Mouse (Mus musculus): ENCODE results near the gene Pllp.

The Pllp gene

DNA sequence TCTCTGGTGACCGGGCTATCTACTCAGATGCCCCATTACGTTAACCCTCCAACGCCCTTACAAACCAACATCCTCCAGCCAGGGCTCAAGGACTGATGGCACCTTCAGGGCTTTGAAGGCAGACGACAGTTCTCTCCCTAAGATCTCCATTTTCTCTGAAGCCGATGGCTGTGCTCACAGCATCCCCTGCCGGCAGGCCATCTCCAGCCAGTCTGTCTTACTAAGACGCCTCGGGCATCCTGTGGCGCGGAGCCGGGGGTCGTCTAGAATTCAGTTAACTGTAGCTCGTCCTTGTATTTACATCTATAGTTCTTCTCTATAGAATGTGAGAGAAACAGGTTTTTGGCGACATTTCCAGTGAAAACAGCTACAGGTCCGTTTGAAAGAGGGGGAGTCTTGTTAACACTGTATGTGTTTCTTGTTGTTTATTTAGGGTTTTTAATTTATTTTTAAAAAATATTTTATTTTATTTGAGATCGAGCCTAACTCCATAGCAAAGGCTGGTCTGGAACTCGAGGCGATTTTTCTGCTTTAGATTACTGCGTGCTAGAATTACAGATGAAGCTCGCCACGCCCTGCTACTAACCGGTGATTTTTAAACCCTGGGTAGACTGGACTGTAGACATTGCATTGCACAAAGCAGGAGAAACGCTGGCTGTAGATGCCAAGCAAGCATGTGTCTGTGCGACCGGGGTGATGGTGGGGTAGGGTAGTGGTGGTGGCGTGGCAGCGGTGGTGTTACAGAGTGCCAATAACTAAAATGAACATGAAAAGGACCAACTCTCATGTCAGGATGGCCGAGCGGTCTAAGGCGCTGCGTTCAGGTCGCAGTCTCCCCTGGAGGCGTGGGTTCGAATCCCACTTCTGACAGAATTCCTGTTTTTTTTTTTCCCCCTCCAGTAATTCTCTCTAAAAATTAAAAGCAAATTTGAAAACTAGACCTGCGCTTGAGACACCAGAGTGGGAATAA is 7.1 kb upstream of the Pllp start:
- peak; percentile 90 for DNase-seq (ENCODE audit: low spot score)

DNA sequence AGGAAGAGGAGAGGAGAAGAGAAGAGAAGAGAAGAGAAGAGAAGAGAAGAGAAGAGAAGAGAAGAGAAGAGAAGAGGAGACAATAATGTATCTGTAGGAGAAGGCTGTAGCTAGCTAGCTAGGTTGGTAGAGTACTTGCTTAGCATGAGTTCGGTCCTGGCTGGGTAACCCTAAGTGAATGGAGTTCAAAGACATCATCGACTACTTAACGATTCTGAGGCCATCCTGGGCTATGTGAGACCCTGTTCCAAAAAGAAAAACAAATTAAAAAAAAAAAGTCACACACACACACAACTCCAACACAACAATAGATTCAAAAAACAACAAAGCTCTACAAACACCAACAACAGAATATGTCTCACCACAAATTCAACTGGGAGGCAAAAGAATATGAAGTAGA is 6.1 kb upstream of the Pllp start:
- no peak for DNase-seq (ENCODE audit: low spot score)

DNA sequence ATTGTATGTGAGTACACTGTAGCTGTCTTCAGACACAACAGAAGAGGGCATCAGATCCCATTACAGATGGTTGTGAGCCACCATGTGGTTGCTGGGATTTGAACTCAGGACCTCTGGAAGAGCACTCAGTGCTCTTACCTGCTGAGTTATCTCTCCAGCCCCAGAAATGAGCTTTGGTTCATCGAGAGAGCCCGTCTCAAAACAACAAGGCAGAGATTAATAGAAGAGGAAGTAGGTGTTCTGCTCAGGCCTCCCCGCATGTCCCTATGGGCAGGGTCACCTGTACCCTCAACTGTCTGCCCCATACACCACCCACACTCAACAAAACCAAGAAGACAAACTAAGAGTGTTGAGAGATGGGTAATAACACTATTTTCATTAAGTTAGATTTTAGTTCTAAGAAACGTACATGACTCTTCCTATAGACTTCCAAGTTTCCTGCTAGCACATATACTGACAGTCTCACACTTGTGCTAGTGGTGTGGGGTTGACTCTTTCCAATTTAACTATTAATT is 4.4 kb upstream of the Pllp start:
- DNase-seq (ENCODE audit: low spot score): no peak

DNA sequence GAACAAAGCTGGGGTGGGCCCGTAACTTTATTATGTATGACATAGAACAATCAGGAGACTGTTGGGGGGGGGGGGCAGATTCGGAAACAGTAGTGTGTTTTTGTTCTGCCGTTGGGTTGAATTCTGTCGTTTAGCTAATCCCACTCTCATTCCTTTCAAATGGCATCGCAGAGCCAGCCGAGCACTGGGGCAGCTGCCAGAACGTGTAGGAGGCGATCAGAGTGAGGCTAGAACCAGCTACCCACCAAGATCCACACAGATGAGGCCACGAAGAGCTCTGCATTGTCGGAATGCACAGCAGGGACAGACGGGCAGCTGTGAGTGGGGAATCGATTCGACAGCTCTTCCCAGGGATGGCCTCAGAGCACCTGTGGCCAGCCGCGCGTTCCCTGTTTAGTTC is 3.3 kb upstream of the Pllp start:
- DNase-seq (ENCODE audit: low spot score): no peak

DNA sequence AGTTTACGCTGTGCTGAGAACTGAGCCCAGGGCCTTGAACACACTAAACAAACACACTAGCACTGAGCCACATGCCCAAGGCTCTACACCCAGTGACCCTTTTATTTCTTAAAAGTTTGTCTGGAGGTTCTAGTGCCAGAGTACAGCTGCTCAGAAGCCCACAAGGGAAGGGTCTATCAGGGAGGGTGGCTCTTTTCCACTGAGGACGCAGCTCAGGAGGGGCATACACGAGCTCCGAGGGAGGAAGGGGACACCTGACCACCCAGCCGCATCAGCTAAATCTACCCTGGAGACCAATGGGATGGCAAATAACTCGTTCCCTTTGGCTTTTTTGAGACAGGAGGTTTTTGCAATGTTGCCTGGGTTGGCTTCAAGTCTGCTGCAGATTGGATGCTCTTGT is 1.9 kb upstream of the Pllp start:
- no peak for DNase-seq (ENCODE audit: low spot score)

DNA sequence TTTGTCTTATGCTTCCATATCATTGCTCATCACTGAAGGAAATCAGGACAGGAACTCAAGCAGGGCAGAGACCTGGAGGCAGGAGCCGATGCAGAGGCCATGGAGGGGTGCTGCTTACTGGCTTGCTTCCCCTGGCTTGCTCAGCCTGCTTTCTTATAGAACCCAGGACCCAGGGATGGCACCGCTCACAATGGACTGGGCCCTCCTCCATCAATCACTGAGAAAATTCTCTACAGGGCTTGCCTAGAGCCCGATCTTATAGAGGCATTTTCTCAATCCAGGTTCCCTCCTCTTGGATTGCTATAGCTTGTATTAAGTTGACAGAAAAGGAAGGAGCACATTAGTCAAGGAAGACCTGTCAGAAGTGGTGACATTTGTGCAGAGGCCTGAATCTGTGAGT is 488 bp upstream of the Pllp start:
- no peak for DNase-seq (ENCODE audit: low spot score)

DNA sequence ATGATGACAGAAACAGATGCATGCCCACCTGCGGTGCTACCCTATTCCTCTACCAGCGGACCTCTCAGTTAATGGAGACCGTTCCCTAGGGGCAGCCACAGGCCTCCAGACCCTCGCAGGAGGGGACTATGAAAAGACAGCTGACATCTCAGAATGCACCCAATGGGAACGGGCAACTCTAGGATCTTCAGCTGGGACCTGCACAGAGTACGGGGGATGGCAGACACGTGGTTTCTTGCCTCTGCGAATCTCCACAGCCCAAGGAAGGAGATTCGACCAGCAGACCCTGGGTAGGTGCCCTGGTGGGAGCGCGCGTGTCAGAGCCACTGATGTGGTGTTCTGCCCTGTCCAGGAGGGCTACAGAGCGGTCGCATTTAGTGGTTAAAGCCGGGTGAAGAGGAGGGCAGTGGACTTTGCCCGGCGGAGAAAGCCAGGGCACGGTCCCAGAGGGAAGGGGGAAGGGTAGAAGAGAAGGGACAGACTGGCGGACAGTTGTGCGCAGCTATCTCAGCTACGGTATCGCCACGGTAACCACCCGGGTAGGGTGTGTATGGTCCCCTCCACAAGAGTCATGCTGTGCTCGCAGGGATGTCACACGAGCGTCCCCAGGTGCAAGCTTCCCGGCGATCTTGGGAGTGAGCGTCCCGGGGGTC is 611 bp downstream of the Pllp start:
- peak; percentile 41 for DNase-seq (ENCODE audit: low spot score)

DNA sequence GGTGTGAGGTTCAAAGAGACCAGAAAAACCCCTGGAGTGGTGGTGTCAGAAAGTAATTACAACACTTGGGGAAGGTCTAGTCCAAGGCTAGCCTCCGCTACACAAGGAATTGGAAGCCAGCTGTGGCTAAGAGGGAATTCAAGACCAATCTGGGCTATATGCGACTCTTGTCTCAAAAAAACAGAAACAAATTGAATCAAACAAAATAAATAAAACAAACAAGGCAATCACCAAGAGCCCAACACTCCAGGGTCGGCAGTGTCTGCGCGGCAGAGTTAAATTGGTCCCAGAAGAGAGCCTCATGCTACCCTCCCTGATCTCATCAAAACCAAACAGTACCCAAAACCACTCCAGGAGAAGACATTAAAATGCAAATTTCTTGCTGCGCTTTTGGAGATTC is 1.4 kb downstream of the Pllp start:
- DNase-seq (ENCODE audit: low spot score): no peak

DNA sequence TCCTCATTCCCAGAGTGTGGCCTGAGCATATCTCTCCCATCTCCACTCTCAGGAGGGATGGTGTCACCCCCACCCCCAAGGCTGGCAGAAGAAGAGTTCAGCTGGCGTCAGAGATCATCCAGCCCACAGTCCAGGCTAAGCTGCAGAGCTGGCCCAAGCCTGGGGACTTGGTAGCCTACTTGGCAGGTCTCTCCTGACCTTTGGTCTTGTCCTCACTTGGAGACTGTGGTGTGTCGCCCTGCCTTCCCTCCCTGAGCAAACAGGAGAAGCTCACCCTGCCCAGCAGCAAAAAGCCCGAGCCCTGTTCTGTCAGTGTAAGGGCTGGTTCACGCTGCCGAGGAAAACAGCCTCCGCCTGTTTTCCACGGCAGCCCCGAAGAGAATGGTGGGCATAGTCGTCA is 10.1 kb downstream of the Pllp start:
- no peak for DNase-seq (ENCODE audit: low spot score)

DNA sequence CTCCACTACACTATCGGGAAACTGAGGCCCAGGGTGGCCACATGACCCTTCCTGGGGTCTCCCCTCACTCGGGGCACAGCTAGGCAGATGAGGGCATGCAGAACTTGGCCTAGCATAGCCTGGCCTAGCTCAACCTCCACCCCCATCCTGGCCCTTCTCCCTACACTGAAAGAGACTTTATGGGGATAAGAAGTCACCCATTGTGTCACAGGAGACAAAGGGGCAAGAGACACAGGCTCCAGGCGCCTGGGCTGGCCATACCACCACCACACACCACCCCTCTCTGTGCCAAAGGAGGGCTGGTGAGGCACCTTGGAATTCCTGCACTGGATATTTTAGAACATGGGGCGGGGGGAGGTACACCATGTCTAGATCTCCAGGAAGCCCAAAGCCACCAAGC is 11.8 kb downstream of the Pllp start:
- DNase-seq (ENCODE audit: low spot score): no peak

DNA sequence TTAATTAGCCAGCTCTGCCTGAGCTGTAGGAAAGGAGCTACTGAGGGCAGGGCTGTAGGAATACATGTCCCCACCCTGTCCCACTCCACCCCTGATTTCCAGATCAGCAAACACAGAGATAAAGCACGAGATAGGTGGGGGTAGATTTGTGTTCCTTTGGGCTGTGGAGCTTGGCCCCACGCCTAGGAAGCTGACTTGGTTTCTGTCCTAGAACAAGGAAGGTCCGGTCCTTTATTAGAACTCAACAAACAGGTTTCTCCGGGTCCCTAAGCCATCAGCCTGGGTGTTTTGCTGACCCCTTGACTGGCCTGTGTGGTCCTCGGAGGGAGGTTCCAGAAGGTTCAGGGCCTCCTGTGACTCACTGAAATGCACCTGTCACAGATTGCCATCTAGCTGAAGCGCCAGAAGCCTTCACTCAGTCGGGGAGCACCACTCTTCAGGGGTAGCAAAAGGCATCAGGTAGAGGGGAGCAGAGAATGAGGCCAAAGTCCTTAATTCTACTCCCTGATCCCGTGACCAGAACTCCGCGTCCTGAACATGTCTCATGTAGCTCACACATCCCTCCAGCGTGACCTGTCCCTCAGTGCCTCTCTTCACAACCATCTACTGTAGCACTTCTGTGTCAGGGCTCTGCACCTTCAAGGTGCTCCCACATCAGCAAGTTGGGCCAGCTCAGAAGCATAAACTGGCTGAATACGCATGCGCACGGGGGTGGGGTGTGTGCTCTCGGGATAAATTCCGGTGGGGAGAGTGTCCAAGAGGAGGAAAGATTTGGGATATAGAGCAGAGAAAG is 13.2 kb downstream of the Pllp start:
- DNase-seq (ENCODE audit: low spot score): no peak

DNA sequence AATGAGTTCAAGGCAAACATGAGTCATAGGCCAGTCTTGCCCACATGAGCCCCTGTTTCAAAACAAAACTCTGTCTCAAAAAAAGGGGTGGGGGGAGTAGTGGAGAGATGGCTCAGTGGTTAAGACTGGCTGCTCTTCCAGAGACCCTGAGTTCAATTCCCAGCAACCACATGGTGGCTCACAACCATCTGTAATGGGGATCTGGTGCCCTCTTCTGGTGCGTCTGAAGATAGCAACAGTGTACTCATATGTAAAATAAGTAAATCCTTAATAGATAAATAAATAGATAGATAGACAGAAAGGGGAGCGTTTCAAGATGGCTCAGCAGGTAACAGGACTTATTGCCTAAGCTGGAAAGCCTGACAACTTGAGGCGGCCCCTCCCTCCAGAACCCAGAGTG is 15.7 kb downstream of the Pllp start:
- no peak for DNase-seq (ENCODE audit: low spot score)

DNA sequence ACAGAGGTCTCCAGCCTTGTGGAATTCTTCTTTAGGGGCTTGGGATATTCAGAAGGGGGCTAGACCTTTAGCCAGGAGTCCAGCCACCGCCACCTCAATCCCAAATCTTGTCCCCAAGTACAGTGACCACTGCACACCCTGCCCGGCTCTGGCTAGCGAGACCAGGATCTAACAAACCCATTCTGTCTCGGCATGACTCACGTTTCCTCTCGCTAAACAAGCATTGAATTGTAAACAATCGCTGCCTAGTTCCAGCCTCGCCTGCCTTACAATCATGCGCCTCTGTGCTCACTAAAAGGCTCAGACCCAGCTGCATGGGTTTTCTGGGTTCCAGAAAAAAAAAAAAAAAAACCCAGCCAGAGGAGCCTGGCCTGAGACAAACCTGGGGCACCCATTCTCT is 17.5 kb downstream of the Pllp start:
- DNase-seq (ENCODE audit: low spot score): no peak

DNA sequence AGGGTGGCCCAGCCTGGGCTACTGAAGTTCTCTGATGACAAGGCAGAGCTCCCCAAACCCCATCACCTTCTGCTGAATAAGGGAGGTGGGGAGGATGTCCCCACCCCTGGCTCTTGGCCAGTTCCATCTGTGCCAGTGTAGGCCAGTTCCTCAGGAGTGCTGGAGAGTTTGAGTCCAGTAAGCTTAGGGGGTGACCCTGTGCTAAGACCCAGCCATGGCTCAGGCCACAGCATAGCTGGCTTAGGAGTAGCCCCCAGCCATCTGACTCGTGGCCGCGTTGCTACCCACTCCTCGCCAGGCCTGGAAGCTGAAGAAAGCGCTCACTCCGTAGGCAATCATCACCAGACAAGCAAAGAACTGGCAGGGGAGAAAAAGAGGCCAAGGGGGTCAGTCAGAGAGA is 20.2 kb downstream of the Pllp start:
- DNase-seq (ENCODE audit: low spot score): no peak

DNA sequence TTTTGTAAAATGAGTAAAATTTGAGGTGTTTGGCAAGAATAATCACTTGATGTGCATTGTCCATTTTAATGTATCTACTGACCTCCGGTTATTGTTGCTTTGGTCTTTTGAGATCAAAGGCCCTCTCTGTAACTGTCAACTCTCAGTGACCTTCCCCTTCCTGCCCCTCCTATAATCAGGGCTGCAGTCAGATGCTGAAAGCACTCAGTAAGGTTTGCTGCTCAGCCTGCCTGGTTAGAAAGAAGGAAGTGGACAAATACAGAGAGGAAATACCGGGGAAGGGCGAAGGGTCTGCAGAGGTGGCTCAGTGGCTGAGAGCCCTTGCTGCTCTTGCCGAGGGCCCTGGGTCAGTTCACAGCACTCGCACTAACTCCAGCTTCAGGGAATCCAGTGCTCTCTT is 21.7 kb downstream of the Pllp start:
- no peak for DNase-seq (ENCODE audit: low spot score)

DNA sequence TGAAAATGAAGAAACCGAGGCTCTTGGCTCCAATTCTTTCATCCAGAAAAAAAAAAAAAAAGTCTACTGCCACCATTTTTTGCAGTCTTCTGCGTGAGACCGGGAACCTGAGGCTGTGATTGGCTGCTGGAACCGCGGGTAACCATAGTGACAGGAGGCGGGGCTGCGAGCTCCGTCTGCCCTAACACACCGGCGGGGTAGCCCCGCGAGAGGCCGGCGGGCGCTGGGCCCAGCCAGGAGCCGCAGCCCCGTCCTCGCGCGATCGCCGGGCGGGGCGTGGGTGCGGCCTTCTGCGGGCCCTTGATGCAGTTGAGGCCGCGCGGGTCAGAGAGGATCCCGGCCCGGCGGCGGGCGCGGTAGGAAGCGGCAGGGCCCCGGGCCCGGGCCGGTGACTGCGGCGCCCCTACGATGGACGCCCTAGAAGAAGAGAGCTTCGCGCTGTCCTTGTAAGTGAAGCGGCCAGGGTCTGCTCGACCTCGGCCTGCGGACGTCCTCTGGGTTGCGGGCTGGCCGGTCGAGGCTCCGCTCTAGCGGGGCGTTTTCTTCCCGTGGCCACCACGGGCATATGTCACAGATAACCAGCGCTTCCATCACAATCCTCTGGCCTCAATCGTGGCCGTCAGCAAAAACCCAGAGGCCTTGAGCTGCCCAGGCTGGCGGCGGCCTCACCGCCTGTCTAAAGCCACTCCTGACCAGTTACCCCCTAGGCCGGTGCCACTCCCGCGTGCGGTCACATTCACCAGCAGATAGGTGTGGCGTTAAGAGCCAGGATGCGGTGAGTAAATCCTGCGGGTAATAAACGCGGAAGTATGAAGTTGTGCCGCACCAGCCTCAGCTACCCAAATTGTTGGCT is 29.4 kb downstream of the Pllp start, which contains the start of gene Arl2bp:
Gene Arl2bp, plus strand, starts transcription at position 145 of the 853 bp plus-strand sequence.
- peak; percentile 97 for DNase-seq (ENCODE audit: low spot score)

DNA sequence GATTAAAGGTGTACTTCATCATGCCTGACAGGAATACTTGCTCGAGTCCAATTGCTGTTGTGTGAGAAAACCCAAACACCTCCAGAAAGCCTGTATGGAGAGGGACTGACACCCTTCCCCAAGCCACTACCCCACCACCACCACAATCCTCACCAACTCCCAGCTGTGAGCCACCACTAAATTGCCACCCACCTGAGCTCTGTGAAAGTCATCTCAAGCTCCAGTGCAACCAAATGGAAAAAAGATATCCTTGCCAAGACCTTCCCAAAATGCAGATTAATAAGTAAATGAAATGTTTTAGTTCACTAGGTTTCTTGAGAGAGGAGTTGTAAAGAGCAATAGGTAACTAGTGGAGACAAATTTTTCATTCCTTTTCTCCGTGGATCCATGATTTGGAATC is 31.4 kb downstream of the Pllp start:
- no peak for DNase-seq (ENCODE audit: low spot score)

DNA sequence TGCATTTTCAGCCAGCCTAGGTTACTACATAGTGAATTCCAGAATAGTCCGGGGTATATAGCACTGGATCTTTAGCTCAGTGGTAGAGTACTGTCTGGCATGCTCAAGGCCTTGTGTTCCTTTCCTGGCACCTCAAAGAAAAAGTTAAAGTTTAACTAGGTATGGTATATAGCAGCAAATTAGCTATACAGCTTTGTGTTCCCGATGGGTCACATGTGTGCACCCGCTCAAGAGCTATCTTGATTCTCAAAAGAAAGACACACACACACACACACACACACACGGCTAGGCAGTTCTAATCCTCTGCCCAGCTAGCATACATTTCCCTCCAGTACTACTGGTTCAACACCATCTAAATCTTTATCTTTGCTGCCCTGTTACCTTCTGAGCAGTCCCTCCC is 35.7 kb downstream of the Pllp start:
- DNase-seq (ENCODE audit: low spot score): no peak

DNA sequence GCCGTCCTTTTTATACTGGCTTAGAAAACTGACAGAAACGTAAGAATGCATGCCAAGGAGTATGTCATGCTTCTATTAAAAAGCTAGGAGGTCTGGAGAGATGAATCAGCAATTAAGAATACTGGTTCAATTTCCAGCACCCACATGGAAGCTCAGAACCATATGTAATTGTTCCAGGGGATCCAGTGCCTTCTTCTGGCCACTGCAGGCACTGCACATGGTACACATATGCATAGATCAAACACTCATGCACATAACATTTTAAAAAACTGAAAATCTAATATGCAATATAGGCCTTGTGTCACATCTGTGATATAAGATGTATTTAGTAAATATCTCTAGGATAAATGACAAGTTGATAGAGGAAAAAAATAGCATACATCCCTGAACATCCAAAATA is 38.0 kb downstream of the Pllp start:
- no peak for DNase-seq (ENCODE audit: low spot score)

DNA sequence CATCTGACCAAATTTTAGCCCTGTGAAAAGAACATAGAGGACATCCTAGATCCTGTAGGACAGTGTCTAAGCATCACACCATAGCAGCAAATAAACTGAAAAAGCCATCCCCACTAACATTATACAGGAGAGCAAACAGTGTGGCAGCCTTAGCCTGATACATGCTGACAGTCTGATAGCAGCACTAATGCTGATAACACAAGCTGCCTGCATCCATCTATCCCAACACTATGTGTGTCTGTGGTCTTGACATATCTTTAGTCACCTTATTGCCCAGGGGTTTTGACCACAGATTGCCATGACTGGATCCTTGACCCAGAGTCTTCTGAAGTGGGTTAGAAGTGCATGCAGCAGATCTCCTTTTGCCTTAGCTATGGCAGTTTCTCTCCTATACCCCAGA is 41.1 kb downstream of the Pllp start:
- DNase-seq (ENCODE audit: low spot score): no peak

DNA sequence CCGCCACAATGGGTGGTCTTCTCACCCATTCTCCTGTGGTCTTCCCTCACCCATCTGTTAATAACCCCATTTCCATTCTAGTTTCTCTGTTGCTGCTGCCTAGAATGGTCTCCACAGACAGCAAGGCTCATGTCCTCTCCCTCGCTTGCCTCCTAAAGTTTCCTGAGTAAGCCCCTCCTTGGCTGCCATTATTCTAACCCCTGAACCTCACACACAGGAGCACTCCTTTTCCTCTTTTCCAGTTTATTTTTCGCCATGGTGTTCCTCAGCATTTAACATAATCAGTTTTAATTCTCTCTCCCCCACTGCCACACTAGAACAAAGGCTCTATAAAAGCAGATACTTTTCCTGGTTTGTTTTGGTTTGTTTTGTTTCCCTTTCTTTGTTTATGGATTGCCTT is 43.1 kb downstream of the Pllp start:
- no peak for DNase-seq (ENCODE audit: low spot score)

DNA sequence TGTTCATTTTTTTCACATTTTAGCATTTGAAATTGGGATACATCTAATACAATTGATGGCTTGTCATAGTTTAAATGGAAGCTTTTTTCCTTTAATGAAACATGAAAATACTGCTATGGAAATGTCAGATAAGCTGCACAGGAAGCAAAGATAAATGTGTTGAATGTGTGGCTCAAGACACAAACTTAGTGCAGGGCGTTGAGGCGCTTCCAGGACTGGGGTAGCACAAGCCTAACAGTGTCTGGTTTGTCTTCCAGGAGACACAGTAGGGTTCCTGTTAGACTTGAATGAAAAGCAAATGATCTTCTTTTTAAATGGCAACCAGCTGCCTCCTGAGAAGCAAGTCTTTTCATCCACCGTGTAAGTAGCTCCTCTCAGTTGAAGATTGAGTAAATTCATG is 46.6 kb downstream of the Pllp start:
- no peak for DNase-seq (ENCODE audit: low spot score)
